Mouse (Mus musculus) liver, postnatal 0 days (tissue): Measurements from ENCODE around the gene Gm20388.

ENCODE experiments used
- CTCF ChIP-seq: sonication (generic); IDR thresholded peaks from 2 replicates; pipeline ENCODE4 v1.5.1; 2016; ENCODE audit warnings: antibody characterized with exemption, low read depth
- EP300 ChIP-seq: IDR thresholded peaks from 2 replicates; pipeline ENCODE4 v1.6.1; 2016; ENCODE audit warnings: antibody characterized with exemption, low read depth, mild to moderate bottlenecking

GRCm38 (mm10) chr8:121113261-121113660, 1202.6 kb downstream of the Gm20388 start:
- peak; percentile 98 for TF ChIP-seq CTCF
- TF ChIP-seq EP300 = no peak
